Mouse (Mus musculus) MEL (cell line): ENCODE results near the gene Camk1d. TPM values are rescaled to one million over a fixed set of nuclear protein-coding genes. Genes with fewer than 3 reads are reported as not detected.

ENCODE experiments used
- DNase-seq: peaks from one replicate; pipeline ENCODE4 v3.0.0; 2011; ENCODE audit warnings: low read depth, low spot score
- H3K27ac ChIP-seq: 2 replicates; pipeline ENCODE4 v1.5.1; 2012; ENCODE audit warnings: low read depth, mild to moderate bottlenecking, control low read depth, low read length, moderate library complexity; ENCODE audit not compliant: control insufficient read depth
- H3K27me3 ChIP-seq, 2 experiments: fragments of 150-350 bp in 1 of 2; sonication (generic) in 1 of 2; 2 replicates each; pipeline ENCODE4 v1.6.1; 2012; ENCODE audit warnings: low read length in 2 of 2, mild to moderate bottlenecking in 2 of 2, improper control_type of control experiment in 1 of 2, moderate library complexity in 1 of 2; ENCODE audit not compliant: insufficient read depth in 2 of 2, control insufficient read depth in 1 of 2
- H3K36me3 ChIP-seq, 2 experiments: 2 replicates each; pipeline ENCODE4 v1.6.1; 2012 to 2014; ENCODE audit warnings: low read length in 2 of 2, improper control_type of control experiment in 1 of 2, inconsistent platforms in 1 of 2, mild to moderate bottlenecking in 1 of 2; ENCODE audit not compliant: insufficient read depth in 2 of 2, control insufficient read depth in 1 of 2
- H3K4me1 ChIP-seq, 2 experiments: fragments of 150-350 bp in 1 of 2; sonication (generic) in 1 of 2; 2 replicates each; pipeline ENCODE4 v1.6.1; 2012; ENCODE audit warnings: low read length in 2 of 2, improper control_type of control experiment in 1 of 2, mild to moderate bottlenecking in 1 of 2; ENCODE audit not compliant: insufficient read depth in 2 of 2, control insufficient read depth in 1 of 2
- H3K4me3 ChIP-seq, 2 experiments: fragments of 150-350 bp in 1 of 2; sonication (generic) in 1 of 2; 2 replicates each; pipeline ENCODE4 v1.5.1; 2012; ENCODE audit warnings: low read depth in 2 of 2, low read length in 2 of 2, mild to moderate bottlenecking in 2 of 2, moderate library complexity in 2 of 2, control low read depth in 1 of 2, improper control_type of control experiment in 1 of 2; ENCODE audit not compliant: control insufficient read depth in 1 of 2, insufficient read depth in 1 of 2
- H3K79me2 ChIP-seq: 2 replicates; pipeline ENCODE4 v1.6.1; 2012; ENCODE audit warnings: mild to moderate bottlenecking, low read length, moderate library complexity; ENCODE audit not compliant: control insufficient read depth, poor library complexity, insufficient read depth
- H3K9ac ChIP-seq: 2 replicates; pipeline ENCODE4 v1.6.1; 2012; ENCODE audit warnings: low read depth, mild to moderate bottlenecking, control low read depth, low read length, moderate library complexity; ENCODE audit not compliant: control insufficient read depth, poor library complexity, severe bottlenecking
- H3K9me3 ChIP-seq: fragments of 150-350 bp; sonication (generic); replicated peaks from 2 replicates; pipeline ENCODE4 v1.6.1; 2012; ENCODE audit warnings: mild to moderate bottlenecking, low read length, improper control_type of control experiment, moderate library complexity; ENCODE audit not compliant: insufficient read depth
- BHLHE40 ChIP-seq: IDR thresholded peaks from 2 replicates; pipeline ENCODE4 v1.6.1; 2012; ENCODE audit warnings: low read depth, mild to moderate bottlenecking, inconsistent platforms, low read length, improper control_type of control experiment, borderline replicate concordance
- CHD1 ChIP-seq: IDR thresholded peaks from 2 replicates; pipeline ENCODE4 v1.6.1; 2012; ENCODE audit warnings: low read depth, mild to moderate bottlenecking, inconsistent platforms, low read length, improper control_type of control experiment
- CHD2 ChIP-seq: IDR thresholded peaks from 2 replicates; pipeline ENCODE4 v1.6.1; 2011; ENCODE audit warnings: low read length, improper control_type of control experiment
- E2F4 ChIP-seq: IDR thresholded peaks from 2 replicates; pipeline ENCODE4 v1.6.1; 2011; ENCODE audit warnings: low read depth, low read length, improper control_type of control experiment, borderline replicate concordance
- ELF1 ChIP-seq: IDR thresholded peaks from 2 replicates; pipeline ENCODE4 v1.6.1; 2014; ENCODE audit warnings: low read depth, mild to moderate bottlenecking, inconsistent platforms, low read length, improper control_type of control experiment, moderate library complexity
- EP300 ChIP-seq, 2 experiments: IDR thresholded peaks; 2 replicates each; pipeline ENCODE4 v1.6.1; 2011; ENCODE audit warnings: improper control_type of control experiment in 2 of 2, low read length in 2 of 2, low read depth in 1 of 2, mild to moderate bottlenecking in 1 of 2
- ETS1 ChIP-seq: IDR thresholded peaks from 2 replicates; pipeline ENCODE4 v1.6.1; 2012; ENCODE audit warnings: low read depth, mild to moderate bottlenecking, inconsistent platforms, low read length, improper control_type of control experiment, moderate library complexity
- GABPA ChIP-seq: IDR thresholded peaks from 2 replicates; pipeline ENCODE4 v1.6.1; 2012; ENCODE audit warnings: low read depth, mild to moderate bottlenecking, inconsistent platforms, low read length, improper control_type of control experiment, moderate library complexity
- GATA1 ChIP-seq: IDR thresholded peaks from 2 replicates; pipeline ENCODE4 v1.6.1; 2011; ENCODE audit warnings: low read depth, low read length, improper control_type of control experiment
- HCFC1 ChIP-seq: IDR thresholded peaks from 2 replicates; pipeline ENCODE4 v1.6.1; 2012; ENCODE audit warnings: low read depth, mild to moderate bottlenecking, inconsistent platforms, low read length, improper control_type of control experiment, moderate library complexity
- MAZ ChIP-seq: IDR thresholded peaks from 2 replicates; pipeline ENCODE4 v1.6.1; 2012; ENCODE audit warnings: low read depth, mild to moderate bottlenecking, inconsistent platforms, low read length, improper control_type of control experiment
- MEF2A ChIP-seq: IDR thresholded peaks from 2 replicates; pipeline ENCODE4 v1.6.1; 2014; ENCODE audit warnings: low read depth, mild to moderate bottlenecking, inconsistent platforms, low read length, improper control_type of control experiment; ENCODE audit not compliant: poor library complexity, insufficient replicate concordance, severe bottlenecking; ENCODE audit errors: extremely low read depth
- MYB ChIP-seq: IDR thresholded peaks from 2 replicates; pipeline ENCODE4 v1.6.1; 2011; ENCODE audit warnings: mild to moderate bottlenecking, low read depth, low read length, improper control_type of control experiment
- NELFE ChIP-seq: IDR thresholded peaks from 2 replicates; pipeline ENCODE4 v1.6.1; 2011; ENCODE audit warnings: low read depth, low read length, improper control_type of control experiment
- NRF1 ChIP-seq: IDR thresholded peaks from 2 replicates; pipeline ENCODE4 v1.6.1; 2014; ENCODE audit warnings: low read depth, mild to moderate bottlenecking, inconsistent platforms, low read length, improper control_type of control experiment, moderate library complexity; ENCODE audit not compliant: poor library complexity, insufficient read depth, severe bottlenecking
- POLR2AphosphoS2 ChIP-seq: IDR thresholded peaks from 2 replicates; pipeline ENCODE4 v1.6.1; 2011; ENCODE audit warnings: low read length, improper control_type of control experiment
- POLR2AphosphoS5 ChIP-seq: IDR thresholded peaks from 2 replicates; pipeline ENCODE4 v1.6.1; 2012; ENCODE audit warnings: low read depth, borderline replicate concordance, mild to moderate bottlenecking, inconsistent platforms, low read length, moderate library complexity, mixed read lengths
- SIN3A ChIP-seq: IDR thresholded peaks from 2 replicates; pipeline ENCODE4 v1.6.1; 2012; ENCODE audit warnings: low read length, improper control_type of control experiment, inconsistent platforms
- SMC3 ChIP-seq: IDR thresholded peaks from 2 replicates; pipeline ENCODE4 v1.6.1; 2011; ENCODE audit warnings: low read depth, low read length, improper control_type of control experiment
- TBP ChIP-seq: IDR thresholded peaks from 2 replicates; pipeline ENCODE4 v1.8.0; 2011; ENCODE audit warnings: low read depth, low read length, improper control_type of control experiment
- UBTF ChIP-seq: IDR thresholded peaks from 2 replicates; pipeline ENCODE4 v1.6.1; 2012; ENCODE audit warnings: low read depth, mild to moderate bottlenecking, inconsistent platforms, low read length, improper control_type of control experiment, moderate library complexity, borderline replicate concordance; ENCODE audit not compliant: insufficient read depth
- USF1 ChIP-seq: IDR thresholded peaks from 2 replicates; pipeline ENCODE4 v1.6.1; 2014; ENCODE audit warnings: low read depth, mild to moderate bottlenecking, inconsistent platforms, low read length, improper control_type of control experiment, moderate library complexity
- ZC3H11A ChIP-seq: IDR thresholded peaks from 2 replicates; pipeline ENCODE4 v1.6.1; 2012; ENCODE audit warnings: low read depth, mild to moderate bottlenecking, inconsistent platforms, low read length, improper control_type of control experiment
- ZNF384 ChIP-seq: IDR thresholded peaks from 2 replicates; pipeline ENCODE4 v1.6.1; 2012; ENCODE audit warnings: low read depth, mild to moderate bottlenecking, inconsistent platforms, low read length, improper control_type of control experiment
- polyA plus RNA-seq, 2 experiments: library from polyadenylated mRNA; stranded (reverse) in 1 of 2; unstranded in 1 of 2; fragments of >175 nt in 1 of 2; fragments of >200 nt in 1 of 2; gene quantifications; 2 replicates each; pipeline versions ENCODE4 v1.2.1 to v1.2.4; 2012; ENCODE audit warnings: low replicate concordance in 2 of 2, low read depth in 1 of 2; ENCODE audit not compliant: insufficient read length in 2 of 2, insufficient read depth in 1 of 2, missing spikeins in 1 of 2
- total RNA-seq: library from RNA; depleted of rRNA; stranded (reverse); fragments of 300-350 nt; gene quantifications from 2 replicates; pipeline ENCODE4 v1.2.3, GENCODE M21; 2012

Gene Camk1d
- total and polyA plus RNA-seq, 3 experiments: 2.9 to 4.4 TPM; not detected in 1

DNA sequence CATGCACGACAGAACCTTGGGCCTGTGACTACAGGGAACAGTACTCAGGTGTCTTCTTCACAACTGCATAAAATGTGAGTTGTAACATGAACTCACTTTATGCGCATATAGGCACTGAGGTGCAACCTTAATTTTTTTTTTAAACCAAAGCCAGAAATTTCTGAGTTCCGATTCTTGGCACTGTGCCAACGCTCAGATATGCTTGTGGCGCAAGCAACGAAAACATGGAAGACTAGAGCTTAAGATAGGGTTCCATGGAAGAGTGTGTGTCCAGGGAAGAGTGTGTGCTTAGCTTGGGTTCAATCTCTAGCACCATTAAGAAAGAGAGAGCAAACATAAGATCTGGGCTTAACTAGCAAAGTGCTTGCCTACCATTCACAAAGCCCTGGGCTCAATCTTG is 62.2 kb downstream of the Camk1d start:
- peaks cover 0 to 3% of the 10 kb centered on the region in 2 experiments; a peak in 1 of 4 replicates for H3K36me3 ChIP-seq
- H3K4me1 ChIP-seq: peaks cover 0 to 4% of the 10 kb centered on the region in 2 experiments; a peak in 2 of 4 replicates
- TF ChIP-seq EP300 (IDR thresholded peaks at IDR 0.05; ENCODE audit: low read depth in 1 of 2, low read length in 2 of 2): no peak
- no peak for TF ChIP-seq TBP
- TF ChIP-seq ZC3H11A: no peak
- no peak for TF ChIP-seq MYB
- no peak for TF ChIP-seq ELF1
- TF ChIP-seq, all 39 proteins: peak for 0
- Histone ChIP-seq H3K27me3 (no peaks in the 10 kb centered on the region), H3K27ac (no peak overlapping the region), H3K79me2 (no peaks in the 10 kb centered on the region), H3K4me3 (no peak overlapping the region), H3K9ac (no peak overlapping the region), H3K9me3 (no peaks in the 10 kb centered on the region)
- DNase-seq: no peak

DNA sequence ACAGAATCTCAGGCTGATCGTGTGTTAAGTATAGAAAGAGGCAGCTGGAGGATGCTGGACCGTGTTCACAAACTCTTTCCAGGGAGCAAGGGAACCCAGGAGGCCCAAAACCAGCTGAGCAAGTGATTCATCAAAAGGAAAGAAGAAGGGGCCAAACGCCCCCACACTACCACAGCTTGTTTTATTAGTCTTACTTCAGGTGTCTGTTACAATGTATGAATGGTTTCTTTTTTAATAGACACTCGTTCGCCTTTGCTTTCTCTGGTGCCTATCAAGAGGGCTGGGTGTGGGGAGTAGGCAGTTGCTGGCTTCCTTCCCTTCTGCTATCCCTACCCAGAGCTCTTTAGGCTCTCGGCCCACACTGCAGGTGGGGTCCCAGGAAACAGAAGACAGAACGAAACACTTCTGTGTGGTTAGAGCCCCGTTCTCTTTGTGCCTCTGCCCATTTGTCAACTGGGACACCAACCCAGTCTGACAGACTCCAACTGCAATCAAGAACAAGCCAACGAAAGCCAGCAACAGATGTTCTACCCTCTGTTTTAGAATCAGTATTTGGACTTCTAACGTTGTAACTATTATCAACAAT is 62.9 kb downstream of the Camk1d start:
- Histone ChIP-seq H3K9me3 (no peaks in the 10 kb centered on the region), H3K36me3 (peaks cover 0 to 3% of the 10 kb centered on the region in 2 experiments; a peak in 1 of 4 replicates), H3K27me3 (no peaks in the 10 kb centered on the region), H3K9ac (no peak overlapping the region), H3K79me2 (no peaks in the 10 kb centered on the region), H3K4me1 (peaks cover 0 to 4% of the 10 kb centered on the region in 2 experiments; a peak in 2 of 4 replicates), H3K4me3 (no peak overlapping the region), H3K27ac (no peak overlapping the region)
- no peak for DNase-seq
- TF ChIP-seq CHD2 (no peak), USF1 (no peak), CHD1 (no peak), ZNF384 (no peak), POLR2AphosphoS5 (no peak), NRF1 (no peak)

DNA sequence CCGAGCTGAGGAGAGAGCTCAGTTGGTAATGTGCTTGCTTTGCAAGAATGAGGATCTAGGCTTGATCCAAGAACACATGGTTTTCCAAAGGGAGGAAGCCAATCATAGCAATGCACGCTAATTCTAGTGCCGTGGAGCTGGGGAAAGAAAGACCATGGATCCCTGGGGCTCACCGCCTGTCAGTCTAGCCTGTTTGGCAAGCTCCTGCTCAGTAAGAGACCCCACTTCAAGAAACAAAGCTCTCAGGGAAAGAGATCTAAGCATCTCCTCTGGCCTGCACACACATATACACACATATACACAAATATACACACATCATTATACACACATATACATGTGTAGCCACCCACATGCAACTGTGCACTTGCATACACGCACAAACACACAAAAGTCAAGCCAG is 65.1 kb downstream of the Camk1d start:
- no peak for DNase-seq
- TF ChIP-seq ZC3H11A (no peak), UBTF (no peak), NRF1 (no peak), SIN3A (no peak), GATA1 (no peak), TBP (no peak), GABPA (no peak), MEF2A (no peak), POLR2AphosphoS2 (no peak), ETS1 (no peak), NELFE (no peak), E2F4 (no peak), HCFC1 (no peak), MAZ (no peak), SMC3 (no peak), CHD1 (no peak), BHLHE40 (no peak)
- no peak overlapping the region for H3K4me3 ChIP-seq
- H3K27me3 ChIP-seq: no peaks in the 10 kb centered on the region
- no peaks in the 10 kb centered on the region for H3K9me3 ChIP-seq
- no peak overlapping the region for H3K9ac ChIP-seq
- H3K36me3 ChIP-seq: peaks cover 0 to 3% of the 10 kb centered on the region in 2 experiments; a peak in 1 of 4 replicates
- H3K27ac ChIP-seq: no peak overlapping the region
- H3K79me2 ChIP-seq: no peaks in the 10 kb centered on the region
- H3K4me1 ChIP-seq: peaks cover 0 to 4% of the 10 kb centered on the region in 2 experiments; a peak in 2 of 4 replicates
